Mouse (Mus musculus): Measurements from ENCODE around the gene Selenos. TPM values are rescaled to one million over a fixed set of nuclear protein-coding genes. Genes with fewer than 3 reads are reported as not detected.

The Selenos gene
- polyA plus RNA-seq, 1 experiment: 50.9 TPM

DNA sequence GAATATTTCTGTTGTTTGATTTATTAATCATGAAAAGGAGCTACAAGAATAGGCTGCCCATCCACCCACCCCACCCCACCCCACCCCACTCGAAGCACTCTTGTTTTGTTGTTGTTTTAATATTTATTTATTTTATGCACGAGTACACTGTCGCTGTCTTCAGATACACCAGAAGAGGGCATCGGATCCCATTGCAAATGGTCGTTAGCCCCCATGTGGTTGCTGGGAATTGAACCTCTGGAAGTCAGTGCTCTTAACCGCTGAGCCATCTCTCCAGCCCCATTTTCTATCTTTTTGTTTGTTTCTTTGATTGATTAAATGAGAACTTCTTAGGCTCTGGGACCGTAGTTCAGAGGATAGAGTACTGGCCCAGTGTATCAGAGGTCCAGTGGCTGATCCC lies 28.5 kb downstream of the Selenos start:
- Histone ChIP-seq H3K4me3 (peak overlapping the region; percentile 46), H3K36me3 (ENCODE audit: control insufficient read depth, insufficient read depth) (no peaks in the 10 kb centered on the region), H3K79me2 (ENCODE audit: control insufficient read depth, insufficient read depth) (peaks cover 32% of the 10 kb centered on the region), H3K4me2 (ENCODE audit: low read depth) (peak overlapping the region; percentile 72), H3K27me3 (ENCODE audit: control insufficient read depth, insufficient read depth, insufficient read length) (no peaks in the 10 kb centered on the region), H3ac (ENCODE audit: control insufficient read depth, insufficient read length) (no peak overlapping the region)
- no peak for TF ChIP-seq TCF12 (IDR thresholded peaks at IDR 0.05; ENCODE audit: insufficient read depth, poor library complexity, severe bottlenecking)
- TF ChIP-seq SRF (IDR thresholded peaks at IDR 0.05; ENCODE audit: control insufficient read depth, insufficient read length, low read depth): no peak
- TF ChIP-seq POLR2AphosphoS2 (IDR thresholded peaks at IDR 0.05; ENCODE audit: insufficient read length, low read depth): no peak
- TF ChIP-seq POLR2A (IDR thresholded peaks at IDR 0.05; ENCODE audit: insufficient read length, low read depth): no peak
- TF ChIP-seq E2F4 (IDR thresholded peaks at IDR 0.05; ENCODE audit: insufficient read depth): no peak
- no peak for TF ChIP-seq TCF3 (IDR thresholded peaks at IDR 0.05; ENCODE audit: insufficient read length, low read depth)
- no peak for TF ChIP-seq MAX (IDR thresholded peaks at IDR 0.05; ENCODE audit: low read depth)
- TF ChIP-seq MYOD1 (IDR thresholded peaks at IDR 0.05; ENCODE audit: control insufficient read depth in 1 of 3, insufficient read length in 2 of 3, low read depth in 2 of 3): no peak
- TF ChIP-seq MYOG (IDR thresholded peaks at IDR 0.05; ENCODE audit: control insufficient read depth in 1 of 3, insufficient read depth in 1 of 3, insufficient read length in 2 of 3, low read depth in 2 of 3): no peak
- TF ChIP-seq USF1 (IDR thresholded peaks at IDR 0.05; ENCODE audit: low read depth): no peak

DNA sequence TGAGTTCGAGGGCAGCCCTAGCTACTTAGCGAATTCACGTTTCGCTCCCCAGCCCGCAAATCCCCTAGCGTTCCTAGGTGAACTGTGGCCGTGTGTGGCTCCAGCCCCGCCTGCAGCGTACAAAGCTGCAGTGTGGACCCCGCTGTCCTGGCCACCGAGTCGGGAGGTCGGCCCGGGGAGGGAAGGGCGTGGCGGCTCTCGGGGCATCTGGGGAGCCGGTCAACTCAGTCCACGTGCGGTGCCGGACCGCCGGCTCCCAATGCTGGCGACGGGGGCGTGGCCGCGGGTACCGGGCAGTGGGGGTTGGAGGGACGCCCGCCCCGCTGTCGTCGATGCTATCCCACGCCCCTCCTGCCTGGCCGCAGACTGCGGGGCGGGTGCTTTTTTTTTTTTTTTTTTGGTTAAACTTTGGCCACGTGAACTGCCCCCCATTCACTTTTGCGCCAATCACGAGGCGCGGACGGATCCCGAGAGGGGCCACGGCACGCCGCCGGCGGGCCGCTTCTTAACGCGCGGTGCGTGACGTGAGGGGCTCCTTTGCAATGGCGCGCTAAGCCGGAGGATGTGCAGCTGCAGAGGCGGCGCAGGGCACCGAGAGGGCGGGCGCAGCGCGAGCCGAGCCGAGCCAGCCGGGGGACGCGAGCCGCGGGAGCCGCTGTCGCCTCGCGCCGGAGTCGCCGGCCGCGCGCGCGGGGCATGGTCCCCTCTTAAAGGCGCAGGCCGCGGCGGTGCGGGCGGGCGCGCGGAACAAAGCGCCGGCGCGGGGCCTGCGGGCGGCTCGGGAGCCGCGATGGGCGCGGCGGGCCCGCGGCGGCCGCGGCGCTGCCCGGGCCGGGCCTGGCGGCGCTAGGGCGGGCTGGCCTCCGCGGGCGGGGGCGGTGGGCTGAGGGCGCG lies 29.8 kb downstream of the Selenos start, which contains the start of gene Chsy1:
Gene Chsy1 (plus strand): TSS at position 555 of the 894 bp plus-strand sequence.
- Histone ChIP-seq H3ac (ENCODE audit: control insufficient read depth, insufficient read length) (peak within 1 kb of the TSS; percentile 99), H3K4me2 (ENCODE audit: low read depth) (peak within 1 kb of the TSS; percentile 72), H3K79me2 (ENCODE audit: control insufficient read depth, insufficient read depth) (peaks cover 45% of the 10 kb centered on the region), H3K36me3 (ENCODE audit: control insufficient read depth, insufficient read depth) (no peaks in the 10 kb centered on the region), H3K4me3 (peak within 1 kb of the TSS; percentile 46), H3K27me3 (ENCODE audit: control insufficient read depth, insufficient read depth, insufficient read length) (no peaks in the 10 kb centered on the region)
- TF ChIP-seq REST (IDR thresholded peaks at IDR 0.05; ENCODE audit: insufficient read depth, insufficient read length): no peak
- no peak for TF ChIP-seq E2F4 (IDR thresholded peaks at IDR 0.05; ENCODE audit: insufficient read depth)
- TF ChIP-seq USF1 (IDR thresholded peaks at IDR 0.05; ENCODE audit: low read depth): peak; percentile 83
- no peak for TF ChIP-seq TCF12 (IDR thresholded peaks at IDR 0.05; ENCODE audit: insufficient read depth, poor library complexity, severe bottlenecking)
- peak in 1 of 3 experiments; percentile 22 for TF ChIP-seq MYOG (IDR thresholded peaks at IDR 0.05; ENCODE audit: control insufficient read depth in 1 of 3, insufficient read depth in 1 of 3, insufficient read length in 2 of 3, low read depth in 2 of 3)
- no peak for TF ChIP-seq CEBPB (IDR thresholded peaks at IDR 0.05; ENCODE audit: insufficient read depth, poor library complexity, severe bottlenecking)
- TF ChIP-seq POLR2A (IDR thresholded peaks at IDR 0.05; ENCODE audit: insufficient read length, low read depth): peak; percentile 76
- no peak for TF ChIP-seq TCF3 (IDR thresholded peaks at IDR 0.05; ENCODE audit: insufficient read length, low read depth)
- TF ChIP-seq POLR2AphosphoS2 (IDR thresholded peaks at IDR 0.05; ENCODE audit: insufficient read length, low read depth): peak; percentile 80
- TF ChIP-seq MYOD1 (IDR thresholded peaks at IDR 0.05; ENCODE audit: control insufficient read depth in 1 of 3, insufficient read length in 2 of 3, low read depth in 2 of 3): peak in 1 of 3 experiments; percentile 41
- no peak for TF ChIP-seq MAX (IDR thresholded peaks at IDR 0.05; ENCODE audit: low read depth)
- TF ChIP-seq SRF (IDR thresholded peaks at IDR 0.05; ENCODE audit: control insufficient read depth, insufficient read length, low read depth): no peak

DNA sequence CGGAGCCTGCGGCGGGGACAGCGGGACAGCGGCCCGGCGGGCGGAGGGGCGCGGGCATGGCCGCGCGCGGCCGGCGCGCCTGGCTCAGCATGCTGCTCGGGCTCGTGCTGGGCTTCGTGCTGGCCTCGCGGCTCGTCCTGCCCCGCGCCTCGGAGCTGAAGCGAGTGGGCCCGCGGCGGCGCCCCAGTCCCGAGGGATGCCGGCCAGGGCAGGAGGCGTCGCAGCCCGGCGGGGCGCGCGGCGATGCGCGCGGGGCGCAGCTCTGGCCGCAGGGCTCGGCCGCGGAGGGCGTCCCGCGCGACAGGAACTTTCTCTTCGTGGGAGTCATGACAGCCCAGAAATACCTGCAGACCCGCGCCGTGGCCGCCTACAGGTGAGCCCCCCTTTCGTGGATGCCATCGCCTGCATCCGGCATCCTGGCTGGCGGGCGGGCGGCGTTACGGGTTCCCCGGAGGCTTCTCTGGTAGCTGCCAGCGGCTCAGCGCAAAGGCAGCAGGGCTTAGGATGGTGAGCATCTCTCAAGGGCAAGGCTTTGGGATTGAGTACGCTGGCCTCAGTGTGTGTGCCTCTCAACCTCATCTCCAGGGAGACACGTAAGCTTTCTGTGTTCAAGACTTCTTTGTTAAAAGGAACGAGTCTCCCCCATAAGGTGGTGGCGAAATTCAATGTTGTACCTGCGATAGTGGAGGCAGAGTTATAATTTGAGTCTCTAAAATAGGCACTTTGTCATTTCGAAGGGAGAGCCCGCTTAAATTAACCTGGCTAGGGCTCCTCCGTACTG lies 30.6 kb downstream of the Selenos start:
- Histone ChIP-seq H3K79me2 (ENCODE audit: control insufficient read depth, insufficient read depth) (peaks cover 53% of the 10 kb centered on the region), H3ac (ENCODE audit: control insufficient read depth, insufficient read length) (peak overlapping the region; percentile 99), H3K4me2 (ENCODE audit: low read depth) (peak overlapping the region; percentile 60), H3K27me3 (ENCODE audit: control insufficient read depth, insufficient read depth, insufficient read length) (no peaks in the 10 kb centered on the region), H3K4me3 (peak overlapping the region; percentile 46), H3K36me3 (ENCODE audit: control insufficient read depth, insufficient read depth) (no peaks in the 10 kb centered on the region)
- no peak for TF ChIP-seq USF1 (IDR thresholded peaks at IDR 0.05; ENCODE audit: low read depth)
- no peak for TF ChIP-seq MYOD1 (IDR thresholded peaks at IDR 0.05; ENCODE audit: control insufficient read depth in 1 of 3, insufficient read length in 2 of 3, low read depth in 2 of 3)
- TF ChIP-seq SRF (IDR thresholded peaks at IDR 0.05; ENCODE audit: control insufficient read depth, insufficient read length, low read depth): no peak
- no peak for TF ChIP-seq MYOG (IDR thresholded peaks at IDR 0.05; ENCODE audit: control insufficient read depth in 1 of 3, insufficient read depth in 1 of 3, insufficient read length in 2 of 3, low read depth in 2 of 3)
- TF ChIP-seq REST (IDR thresholded peaks at IDR 0.05; ENCODE audit: insufficient read depth, insufficient read length): no peak

DNA sequence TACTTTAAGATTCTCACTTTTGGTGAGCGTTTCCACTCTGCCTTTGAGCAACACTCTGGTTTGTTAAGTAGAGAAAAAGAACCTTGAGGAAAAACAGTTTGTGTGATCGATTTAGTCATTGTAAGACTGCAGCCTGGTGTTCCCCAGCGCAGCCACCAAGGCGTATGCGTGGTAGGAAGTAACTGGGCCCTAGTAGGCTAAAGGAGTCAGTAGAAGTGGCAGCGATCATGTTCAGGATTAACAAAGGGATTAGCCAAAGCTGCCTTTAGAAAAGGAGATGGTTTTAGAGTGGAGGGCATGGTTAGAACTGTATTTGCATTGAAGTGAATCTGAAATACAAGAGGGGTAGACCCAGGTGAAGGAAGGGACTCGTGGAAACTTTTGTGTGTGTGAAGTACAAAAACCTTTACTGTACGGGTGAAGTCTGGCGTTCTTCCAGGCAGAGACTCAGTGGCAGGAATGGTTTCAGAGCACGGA lies 31.2 kb downstream of the Selenos start:
- H3ac ChIP-seq (ENCODE audit: control insufficient read depth, insufficient read length): peak overlapping the region; percentile 99
- no peaks in the 10 kb centered on the region for H3K36me3 ChIP-seq (ENCODE audit: control insufficient read depth, insufficient read depth)
- peak overlapping the region; percentile 60 for H3K4me2 ChIP-seq (ENCODE audit: low read depth)
- peaks cover 59% of the 10 kb centered on the region for H3K79me2 ChIP-seq (ENCODE audit: control insufficient read depth, insufficient read depth)
- peak overlapping the region; percentile 46 for H3K4me3 ChIP-seq
- no peak for TF ChIP-seq SRF (IDR thresholded peaks at IDR 0.05; ENCODE audit: control insufficient read depth, insufficient read length, low read depth)
- TF ChIP-seq POLR2AphosphoS2 (IDR thresholded peaks at IDR 0.05; ENCODE audit: insufficient read length, low read depth): no peak
- TF ChIP-seq POLR2A (IDR thresholded peaks at IDR 0.05; ENCODE audit: insufficient read length, low read depth): no peak
- TF ChIP-seq USF1 (IDR thresholded peaks at IDR 0.05; ENCODE audit: low read depth): no peak
- TF ChIP-seq TCF12 (IDR thresholded peaks at IDR 0.05; ENCODE audit: insufficient read depth, poor library complexity, severe bottlenecking): no peak
- no peaks in the 10 kb centered on the region for H3K27me3 ChIP-seq (ENCODE audit: control insufficient read depth, insufficient read depth, insufficient read length)
